Mouse (Mus musculus): ENCODE results near the gene Ikzf1.

Gene Ikzf1

GRCm38 (mm10) chr11:11719748-11720147 lies 34.9 kb downstream of the Ikzf1 start:
- DNase-seq (ENCODE audit: low read depth, low spot score), result no peak

GRCm38 (mm10) chr11:11725252-11725875 lies 40.6 kb downstream of the Ikzf1 start:
- no peak for DNase-seq (ENCODE audit: low read depth, low spot score)

GRCm38 (mm10) chr11:11725876-11726525 lies 41.2 kb downstream of the Ikzf1 start:
- DNase-seq (ENCODE audit: low read depth, low spot score), result no peak

- DNase-seq (ENCODE audit: low read depth, low spot score), result no peak
Observed at GRCm38 (mm10) chr11:11726807-11727276, 42.0 kb downstream of the Ikzf1 start.

- no peak for DNase-seq (ENCODE audit: low read depth, low spot score)
Observed at GRCm38 (mm10) chr11:11727936-11728556, 43.2 kb downstream of the Ikzf1 start.

- no peak for DNase-seq (ENCODE audit: low read depth, low spot score)
Observed at GRCm38 (mm10) chr11:11729216-11729615, 44.4 kb downstream of the Ikzf1 start.

- no peak for DNase-seq (ENCODE audit: low read depth, low spot score)
Observed at GRCm38 (mm10) chr11:11730062-11730461, 45.3 kb downstream of the Ikzf1 start.

- DNase-seq (ENCODE audit: low read depth, low spot score), result no peak
Observed at GRCm38 (mm10) chr11:11731727-11732126, 46.9 kb downstream of the Ikzf1 start.

- DNase-seq (ENCODE audit: low read depth, low spot score), result no peak
Observed at GRCm38 (mm10) chr11:11732972-11733770, 48.4 kb downstream of the Ikzf1 start.

GRCm38 (mm10) chr11:11735155-11735554 lies 50.4 kb downstream of the Ikzf1 start:
- DNase-seq (ENCODE audit: low read depth, low spot score), result no peak

- DNase-seq (ENCODE audit: low read depth, low spot score), result no peak
Observed at GRCm38 (mm10) chr11:11736948-11737347, 52.1 kb downstream of the Ikzf1 start.

GRCm38 (mm10) chr11:11737562-11737961 lies 52.8 kb downstream of the Ikzf1 start:
- no peak for DNase-seq (ENCODE audit: low read depth, low spot score)

GRCm38 (mm10) chr11:11739054-11739453 lies 54.3 kb downstream of the Ikzf1 start:
- no peak for DNase-seq (ENCODE audit: low read depth, low spot score)

- no peak for DNase-seq (ENCODE audit: low read depth, low spot score)
Observed at GRCm38 (mm10) chr11:11740603-11741002, 55.8 kb downstream of the Ikzf1 start.

- DNase-seq (ENCODE audit: low read depth, low spot score), result no peak
Observed at GRCm38 (mm10) chr11:11741574-11741973, 56.8 kb downstream of the Ikzf1 start.

- peak; percentile 68 for DNase-seq (ENCODE audit: low read depth, low spot score)
Observed at GRCm38 (mm10) chr11:11742626-11743025, 57.8 kb downstream of the Ikzf1 start.

GRCm38 (mm10) chr11:11744222-11744621 lies 59.4 kb downstream of the Ikzf1 start:
- no peak for DNase-seq (ENCODE audit: low read depth, low spot score)

GRCm38 (mm10) chr11:11751091-11751490 lies 66.3 kb downstream of the Ikzf1 start:
- DNase-seq (ENCODE audit: low read depth, low spot score), result no peak

GRCm38 (mm10) chr11:11752859-11753258 lies 68.1 kb downstream of the Ikzf1 start:
- no peak for DNase-seq (ENCODE audit: low read depth, low spot score)

- no peak for DNase-seq (ENCODE audit: low read depth, low spot score)
Observed at GRCm38 (mm10) chr11:11758121-11758520, 73.3 kb downstream of the Ikzf1 start.

- no peak for DNase-seq (ENCODE audit: low read depth, low spot score)
Observed at GRCm38 (mm10) chr11:11758883-11759282, 74.1 kb downstream of the Ikzf1 start.

- no peak for DNase-seq (ENCODE audit: low read depth, low spot score)
Observed at GRCm38 (mm10) chr11:11763211-11763666, 78.4 kb downstream of the Ikzf1 start.
